Mouse (Mus musculus) adrenal gland, adult 18-20 months (tissue): ENCODE measurements at regions not wholly inside any gene's neighbourhood (a gene's known extent, or its start where the extent isn't known, plus 50 kb on each side); places are given as distances from the start of the nearest gene placed in this dataset.
"Not testable (repeated sequence)": the region's sequence is repeated elsewhere in the genome, so short reads cannot be mapped to it uniquely, and the experiment has no call there.

Source experiments
- DNase-seq, 2 experiments: peaks; one replicate each; pipeline ENCODE4 v3.0.0; 2021 to 2022; ENCODE audit warnings: low spot score in 2 of 2

- peak; percentile 26 to 32 for DNase-seq
Measured at GRCm38 (mm10) chr9:25655767-25656513, 174.6 kb downstream of the Eepd1 start.

GRCm38 (mm10) chr9:25656534-25656933, 175.2 kb downstream of the Eepd1 start:
- no peak for DNase-seq

- no peak for DNase-seq
Measured at GRCm38 (mm10) chr9:25683635-25684333, 202.4 kb downstream of the Eepd1 start.

GRCm38 (mm10) chr9:25693632-25694031, 212.3 kb downstream of the Eepd1 start:
- DNase-seq: peak; percentile 7 to 18

GRCm38 (mm10) chr9:25695018-25695417, 213.7 kb downstream of the Eepd1 start:
- DNase-seq: no peak

GRCm38 (mm10) chr9:25713636-25714035, 232.3 kb downstream of the Eepd1 start:
- no peak for DNase-seq

GRCm38 (mm10) chr9:25744162-25744561, 262.8 kb downstream of the Eepd1 start:
- DNase-seq: no peak

- DNase-seq: no peak
Measured at GRCm38 (mm10) chr9:25751138-25751537, 269.8 kb downstream of the Eepd1 start.

GRCm38 (mm10) chr9:25773899-25774298, 292.6 kb downstream of the Eepd1 start:
- no peak for DNase-seq

- no peak for DNase-seq
Measured at GRCm38 (mm10) chr9:25782631-25783030, 301.3 kb downstream of the Eepd1 start.

GRCm38 (mm10) chr9:25795142-25795910, 314.0 kb downstream of the Eepd1 start:
- DNase-seq: no peak

GRCm38 (mm10) chr9:25809562-25809961, 328.2 kb downstream of the Eepd1 start:
- DNase-seq: no peak

- DNase-seq: no peak
Measured at GRCm38 (mm10) chr9:25833295-25833694, 351.9 kb downstream of the Eepd1 start.

- not testable (repeated sequence) for DNase-seq
Measured at GRCm38 (mm10) chr9:25849914-25850313, 368.6 kb downstream of the Eepd1 start.

GRCm38 (mm10) chr9:25850608-25851007, 369.3 kb downstream of the Eepd1 start:
- DNase-seq: not testable (repeated sequence)

GRCm38 (mm10) chr9:25854545-25854944, 373.2 kb downstream of the Eepd1 start:
- no peak for DNase-seq

- no peak for DNase-seq
Measured at GRCm38 (mm10) chr9:25870260-25870659, 388.9 kb downstream of the Eepd1 start.

- no peak for DNase-seq
Measured at GRCm38 (mm10) chr9:25896333-25896905, 415.1 kb downstream of the Eepd1 start.
